Mouse (Mus musculus) midbrain, embryonic 12.5 days (tissue): ENCODE results near the gene Gm11077. TPM values are rescaled to one million over a fixed set of nuclear protein-coding genes. Genes with fewer than 3 reads are reported as not detected.

Source experiments
- ATAC-seq: fragments of 200-750 bp; cut with Nextera tagmentation; 2 replicates; pipeline ENCODE4 v1.8.0; 2017; ENCODE audit warnings: low read depth, moderate TSS enrichment, moderate library complexity; ENCODE audit not compliant: low FRiP score
- H3K27ac ChIP-seq: fragments of 300-500 bp; sonication (generic); replicated peaks from 2 replicates; pipeline ENCODE4 v1.5.1; 2016; ENCODE audit warnings: mild to moderate bottlenecking
- H3K27me3 ChIP-seq: fragments of 300-500 bp; sonication (generic); 2 replicates; pipeline ENCODE4 v1.6.1; 2016; ENCODE audit warnings: mild to moderate bottlenecking
- H3K36me3 ChIP-seq: fragments of 300-500 bp; sonication (generic); 2 replicates; pipeline ENCODE4 v1.6.1; 2016
- H3K4me1 ChIP-seq: fragments of 300-500 bp; sonication (generic); 2 replicates; pipeline ENCODE4 v1.6.1; 2016
- H3K4me2 ChIP-seq: fragments of 300-500 bp; sonication (generic); replicated peaks from 2 replicates; pipeline ENCODE4 v1.6.1; 2016; ENCODE audit warnings: mild to moderate bottlenecking, moderate library complexity
- H3K4me3 ChIP-seq: fragments of 300-500 bp; sonication (generic); 2 replicates; pipeline ENCODE4 v1.5.1; 2016; ENCODE audit warnings: mild to moderate bottlenecking
- H3K9ac ChIP-seq: fragments of 300-500 bp; sonication (generic); replicated peaks from 2 replicates; pipeline ENCODE4 v1.6.1; 2016; ENCODE audit warnings: mild to moderate bottlenecking, moderate library complexity
- H3K9me3 ChIP-seq: fragments of 300-500 bp; sonication (generic); 2 replicates; pipeline ENCODE4 v1.6.1; 2016; ENCODE audit warnings: mild to moderate bottlenecking
- WGBS: fragments of 180-500 bp; shearing (Covaris S2); methylation state at CpG from one replicate; pipeline ENCODE4 v1.1.7; 2016; 5-methylcytosine and 5-hydroxymethylcytosine counted together
- polyA plus RNA-seq: library from polyadenylated mRNA; unstranded; fragments of >200 nt; fragmentation: Nextera tagmentation; extraction: Ambion mirVana; gene quantifications from 2 replicates; pipeline ENCODE4 v1.2.1, GENCODE M21; 2016

The Gm11077 gene
- polyA plus RNA-seq, 1 experiment from 2014 or later: not detected

- H3K4me3 ChIP-seq: no peak overlapping the region
- no peaks in the 10 kb centered on the region for H3K9me3 ChIP-seq
- no peaks in the 10 kb centered on the region for H3K27me3 ChIP-seq
- H3K9ac ChIP-seq: no peak overlapping the region
- ATAC-seq: no peak
- no peak overlapping the region for H3K27ac ChIP-seq
- 88% methylated on average over 4 of the region's 4 CpGs for WGBS
- no peaks in the 10 kb centered on the region for H3K36me3 ChIP-seq
- H3K4me1 ChIP-seq: no peaks in the 10 kb centered on the region
- H3K4me2 ChIP-seq: no peak overlapping the region
Measured at GRCm38 (mm10) chr6:140800587-140800986, 71.5 kb downstream of the Gm11077 start.

Other genes starting within 250 kb of the Gm11077 start
- 24.8 and 27.1 TPM in 2 replicates for gene Aebp2, start 106.6 kb upstream of the Gm11077 start, polyA plus RNA-seq